Mouse (Mus musculus) small intestine, adult 2 months (tissue): ENCODE results near the gene Cadps. TPM values are rescaled to one million over a fixed set of nuclear protein-coding genes. Genes with fewer than 3 reads are reported as not detected.

Source experiments
- H3K27ac ChIP-seq: fragments of 200-500 bp; 2 replicates; pipeline ENCODE4 v1.5.1; 2012; ENCODE audit warnings: low read depth, low read length, control low read depth, inconsistent platforms; ENCODE audit not compliant: insufficient read depth
- H3K27me3 ChIP-seq: fragments of 200-500 bp; 2 replicates; pipeline ENCODE4 v1.6.1; 2012; ENCODE audit warnings: mild to moderate bottlenecking, moderate library complexity, low read length, inconsistent platforms; ENCODE audit not compliant: control insufficient read depth, insufficient read depth
- H3K36me3 ChIP-seq: fragments of 200-500 bp; 2 replicates; pipeline ENCODE4 v1.6.1; 2012; ENCODE audit warnings: mild to moderate bottlenecking, low read length, control low read depth, inconsistent platforms; ENCODE audit not compliant: control insufficient read depth, insufficient read depth
- H3K4me1 ChIP-seq: fragments of 200-500 bp; 2 replicates; pipeline ENCODE4 v1.6.1; 2012; ENCODE audit warnings: low read length, inconsistent platforms, mixed read lengths; ENCODE audit not compliant: control insufficient read depth, insufficient read depth, insufficient read length
- H3K4me3 ChIP-seq: fragments of 200-500 bp; 2 replicates; pipeline ENCODE4 v1.5.1; 2012; ENCODE audit warnings: low read depth, mild to moderate bottlenecking, control low read depth, inconsistent platforms, low read length, moderate library complexity
- CTCF ChIP-seq: fragments of 200-500 bp; IDR thresholded peaks from 2 replicates; pipeline ENCODE4 v1.5.1; 2012; ENCODE audit warnings: low read depth, mild to moderate bottlenecking, control low read depth, inconsistent platforms, low read length, moderate library complexity, mixed read lengths; ENCODE audit not compliant: insufficient replicate concordance, insufficient read length; ENCODE audit errors: extremely low read depth
- POLR2A ChIP-seq: fragments of 200-500 bp; IDR thresholded peaks from 2 replicates; pipeline ENCODE4 v1.6.1; 2012; ENCODE audit warnings: low read depth, mild to moderate bottlenecking, control low read depth, inconsistent platforms, low read length, moderate library complexity
- WGBS: fragments of 180-500 bp; shearing (Covaris S2); methylation state at CpG from one replicate; pipeline ENCODE4 v1.1.7; 2018; 5-methylcytosine and 5-hydroxymethylcytosine counted together
- polyA plus RNA-seq: library from polyadenylated mRNA; depleted of rRNA; stranded (reverse); fragments of >200 nt; gene quantifications from 2 replicates; pipeline ENCODE4 v1.2.3, GENCODE M21; 2012

The Cadps gene
- polyA plus RNA-seq, 1 experiment, result 0.41 TPM

DNA sequence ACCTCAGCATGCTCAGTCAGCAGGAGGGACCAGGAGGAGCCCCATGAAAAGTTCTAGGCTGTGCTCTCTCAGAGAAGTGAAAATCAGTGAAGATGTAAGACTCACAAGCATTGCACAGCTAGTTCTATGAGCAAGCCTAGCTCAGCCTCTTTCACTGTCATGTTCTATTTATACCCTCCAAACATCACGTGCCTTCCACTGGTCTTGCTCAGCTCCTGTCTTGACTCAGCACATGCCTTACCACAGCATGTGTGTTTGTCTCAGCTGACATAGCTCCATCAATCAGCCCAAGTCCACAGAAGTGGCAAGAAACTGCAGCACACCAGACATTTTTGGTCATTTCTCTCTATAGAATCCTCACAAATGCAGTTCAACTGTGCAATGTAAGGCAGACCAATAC, 19.9 kb downstream of the Cadps start:
- WGBS, result 51% methylated on average over 1 of the region's 1 CpGs
- no peaks in the 10 kb centered on the region for H3K27me3 ChIP-seq
- H3K4me1 ChIP-seq, result no peaks in the 10 kb centered on the region
- H3K27ac ChIP-seq, result no peak overlapping the region
- H3K36me3 ChIP-seq, result no peaks in the 10 kb centered on the region
- no peak overlapping the region for H3K4me3 ChIP-seq
- no peak for TF ChIP-seq CTCF
- TF ChIP-seq POLR2A, result no peak

- TF ChIP-seq CTCF (no peak), POLR2A (no peak)
- Histone ChIP-seq H3K27me3 (no peaks in the 10 kb centered on the region), H3K4me3 (no peak overlapping the region), H3K27ac (no peak overlapping the region), H3K4me1 (no peaks in the 10 kb centered on the region), H3K36me3 (no peaks in the 10 kb centered on the region)
- 62% methylated on average over 2 of the region's 2 CpGs for WGBS
Measured at GRCm38 (mm10) chr14:12801100-12801499, 21.8 kb downstream of the Cadps start.

- Histone ChIP-seq H3K4me1 (no peaks in the 10 kb centered on the region), H3K27ac (no peak overlapping the region), H3K27me3 (no peaks in the 10 kb centered on the region), H3K36me3 (no peaks in the 10 kb centered on the region), H3K4me3 (no peak overlapping the region)
- TF ChIP-seq POLR2A (no peak), CTCF (no peak)
Measured at GRCm38 (mm10) chr14:12798926-12799325, 24.0 kb downstream of the Cadps start.

- WGBS, result 84% methylated on average over 1 of the region's 1 CpGs
- H3K27ac ChIP-seq, result no peak overlapping the region
- no peaks in the 10 kb centered on the region for H3K27me3 ChIP-seq
- no peaks in the 10 kb centered on the region for H3K4me1 ChIP-seq
- TF ChIP-seq CTCF, result no peak
- TF ChIP-seq POLR2A, result no peak
- H3K4me3 ChIP-seq, result no peak overlapping the region
- H3K36me3 ChIP-seq, result no peaks in the 10 kb centered on the region
Measured at GRCm38 (mm10) chr14:12784296-12784695, 38.6 kb downstream of the Cadps start.

DNA sequence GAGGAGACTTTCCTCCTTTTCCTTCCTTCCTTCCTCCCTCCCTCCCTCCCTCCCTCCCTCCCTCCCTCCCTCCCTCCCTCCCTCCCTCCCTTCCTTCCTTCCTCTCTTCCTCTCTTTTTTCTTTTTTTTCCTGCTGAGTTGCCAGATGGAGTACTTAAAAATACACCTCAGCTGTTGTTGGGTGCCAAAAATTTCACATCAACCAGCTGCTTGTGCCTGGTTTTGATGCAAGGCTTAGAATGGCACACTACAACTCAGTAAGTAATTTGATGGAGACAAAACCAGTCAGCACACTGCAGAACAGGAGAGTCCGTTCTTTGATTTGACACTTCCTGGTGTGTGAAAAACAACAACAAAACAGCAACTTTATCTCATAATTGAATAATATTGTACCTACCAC, 42.9 kb downstream of the Cadps start:
- Histone ChIP-seq H3K36me3 (no peaks in the 10 kb centered on the region), H3K27ac (no peak overlapping the region), H3K27me3 (no peaks in the 10 kb centered on the region), H3K4me1 (no peaks in the 10 kb centered on the region), H3K4me3 (no peak overlapping the region)
- no peak for TF ChIP-seq CTCF
- TF ChIP-seq POLR2A, result no peak
- WGBS, result 85% methylated on average over 1 of the region's 1 CpGs

- H3K4me3 ChIP-seq, result no peak overlapping the region
- TF ChIP-seq POLR2A, result no peak
- TF ChIP-seq CTCF, result no peak
- WGBS, result 76% methylated on average over 4 of the region's 4 CpGs
- H3K27ac ChIP-seq, result no peak overlapping the region
- H3K36me3 ChIP-seq, result no peaks in the 10 kb centered on the region
- H3K4me1 ChIP-seq, result no peaks in the 10 kb centered on the region
- no peaks in the 10 kb centered on the region for H3K27me3 ChIP-seq
Measured at GRCm38 (mm10) chr14:12777990-12778389, 44.9 kb downstream of the Cadps start.

DNA sequence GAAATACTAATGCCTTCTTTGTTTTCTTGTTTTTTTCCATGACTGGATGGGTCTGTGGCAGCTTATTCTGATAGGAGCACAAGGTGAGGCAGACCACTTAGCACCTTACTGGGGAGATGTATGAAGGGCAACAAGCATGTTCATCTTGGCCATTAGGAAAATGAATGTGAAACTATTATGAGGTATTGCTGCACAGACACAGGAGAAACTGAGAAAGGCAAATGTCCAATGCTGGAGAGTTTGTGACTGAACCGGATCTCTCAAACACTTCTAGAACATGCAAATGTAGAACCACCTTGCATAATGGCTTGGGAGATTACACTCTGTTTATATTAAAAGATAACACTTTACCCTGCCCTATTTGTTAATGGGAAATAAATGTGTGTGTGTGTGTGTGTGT, 54.0 kb downstream of the Cadps start:
- 24% methylated on average over 1 of the region's 1 CpGs for WGBS
- no peak for TF ChIP-seq POLR2A
- TF ChIP-seq CTCF, result no peak
- Histone ChIP-seq H3K27ac (no peak overlapping the region), H3K36me3 (no peaks in the 10 kb centered on the region), H3K27me3 (no peaks in the 10 kb centered on the region), H3K4me1 (no peaks in the 10 kb centered on the region), H3K4me3 (no peak overlapping the region)

GRCm38 (mm10) chr14:12753237-12753636, 69.6 kb downstream of the Cadps start:
- H3K27me3 ChIP-seq, result no peaks in the 10 kb centered on the region
- 93% methylated on average over 4 of the region's 4 CpGs for WGBS
- H3K4me3 ChIP-seq, result no peak overlapping the region
- H3K36me3 ChIP-seq, result no peaks in the 10 kb centered on the region
- TF ChIP-seq POLR2A (no peak), CTCF (no peak)
- no peaks in the 10 kb centered on the region for H3K4me1 ChIP-seq
- no peak overlapping the region for H3K27ac ChIP-seq
